Mouse (Mus musculus) forebrain, embryonic 11.5 days (tissue): Measurements from ENCODE around the gene Xpa. TPM values are rescaled to one million over a fixed set of nuclear protein-coding genes. Genes with fewer than 3 reads are reported as not detected.
A peak's percentile ranks its signal among the peaks of the same experiment; 100 is the strongest.

Source experiments
- ATAC-seq: fragments of 200-750 bp; cut with Nextera tagmentation; replicated peaks from 2 replicates; pipeline ENCODE4 v1.8.0; 2017; ENCODE audit warnings: moderate TSS enrichment; ENCODE audit not compliant: low FRiP score
- DNase-seq: peaks from one replicate; pipeline ENCODE4 v3.0.0-alpha.2; 2017; ENCODE audit warnings: low spot score
- H3K27ac ChIP-seq: fragments of 300-500 bp; sonication (generic); 2 replicates; pipeline ENCODE4 v1.5.1; 2014; ENCODE audit warnings: low read depth, low read length
- H3K27me3 ChIP-seq: fragments of 300-500 bp; sonication (generic); 2 replicates; pipeline ENCODE4 v1.6.1; 2014; ENCODE audit warnings: mild to moderate bottlenecking, low read length, mixed read lengths; ENCODE audit not compliant: control insufficient read depth, insufficient read depth
- H3K36me3 ChIP-seq: fragments of 300-500 bp; sonication (generic); 2 replicates; pipeline ENCODE4 v1.6.1; 2014; ENCODE audit warnings: mild to moderate bottlenecking, low read length, moderate library complexity, mixed read lengths; ENCODE audit not compliant: control insufficient read depth, insufficient read depth
- H3K4me1 ChIP-seq: fragments of 300-500 bp; sonication (generic); replicated peaks from 2 replicates; pipeline ENCODE4 v1.6.1; 2014; ENCODE audit warnings: low read length, mixed read lengths; ENCODE audit not compliant: control insufficient read depth, insufficient read depth
- H3K4me2 ChIP-seq: fragments of 300-500 bp; sonication (generic); 2 replicates; pipeline ENCODE4 v1.6.1; 2014; ENCODE audit warnings: low read depth, mild to moderate bottlenecking, low read length, moderate library complexity, mixed read lengths; ENCODE audit not compliant: severe bottlenecking
- H3K4me3 ChIP-seq: fragments of 300-500 bp; sonication (generic); 2 replicates; pipeline ENCODE4 v1.5.1; 2014; ENCODE audit warnings: low read depth, low read length
- H3K9ac ChIP-seq: fragments of 300-500 bp; sonication (generic); 2 replicates; pipeline ENCODE4 v1.6.1; 2014; ENCODE audit warnings: low read length
- H3K9me3 ChIP-seq: fragments of 300-500 bp; sonication (generic); 2 replicates; pipeline ENCODE4 v1.6.1; 2016; ENCODE audit warnings: low read length, mixed read lengths; ENCODE audit not compliant: control insufficient read depth
- WGBS: fragments of 180-500 bp; shearing (Covaris S2); extraction: QIAGEN DNeasy Blood & Tissue Kit; methylation state at CpG from one replicate; pipeline ENCODE4 v1.1.7; 2014; 5-methylcytosine and 5-hydroxymethylcytosine counted together
- polyA plus RNA-seq: library from polyadenylated mRNA; unstranded; fragments of >200 nt; fragmentation: Nextera tagmentation; extraction: Ambion mirVana; gene quantifications from 2 replicates; pipeline ENCODE4 v1.2.1, GENCODE M21; 2014

Gene Xpa
- polyA plus RNA-seq, 1 experiment from 2014 or later: 27.7 TPM

DNA sequence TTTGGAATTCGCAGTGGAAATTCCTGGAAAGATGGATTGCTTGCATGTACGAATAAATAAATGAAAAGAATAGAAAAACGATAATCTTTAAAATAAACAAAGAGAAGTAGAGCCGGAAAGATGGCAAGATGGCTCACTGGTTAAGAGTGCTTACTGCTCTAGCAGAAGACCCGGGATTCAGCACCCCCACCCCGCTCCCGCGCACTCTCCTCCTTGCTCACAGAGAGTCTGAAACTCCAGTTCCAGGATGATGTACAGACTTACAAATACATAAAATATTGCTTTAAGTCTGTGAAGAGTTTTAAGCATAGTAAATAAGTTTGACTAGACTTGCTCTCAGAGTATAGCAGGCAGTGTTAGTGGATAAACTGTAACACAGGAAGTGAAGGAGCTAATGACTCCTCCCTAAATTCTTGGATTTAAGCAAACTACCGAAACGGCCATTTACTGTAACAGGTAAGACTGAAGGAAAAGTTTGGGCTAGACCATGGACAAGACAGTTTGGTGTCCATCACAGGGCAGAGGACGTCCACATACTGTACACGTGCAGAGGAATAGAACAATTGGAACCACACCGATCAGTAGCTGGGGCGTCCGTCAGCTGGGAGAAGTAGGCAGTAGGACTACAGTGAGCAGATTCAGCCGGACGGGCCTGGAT is 58.4 kb downstream of the Xpa start:
- Histone ChIP-seq H3K4me3 (peak overlapping the region; percentile 92), H3K9me3 (no peaks in the 10 kb centered on the region), H3K9ac (peak overlapping the region; percentile 96), H3K4me1 (peaks cover 5% of the 10 kb centered on the region), H3K4me2 (peak overlapping the region; percentile 81), H3K36me3 (no peaks in the 10 kb centered on the region; the same call in 1 of the 2 replicates), H3K27ac (peak overlapping the region; percentile 98), H3K27me3 (no peaks in the 10 kb centered on the region)
- WGBS: 7% methylated on average over 17 of the region's 17 CpGs
- DNase-seq: no peak
- ATAC-seq: peak; percentile 83

DNA sequence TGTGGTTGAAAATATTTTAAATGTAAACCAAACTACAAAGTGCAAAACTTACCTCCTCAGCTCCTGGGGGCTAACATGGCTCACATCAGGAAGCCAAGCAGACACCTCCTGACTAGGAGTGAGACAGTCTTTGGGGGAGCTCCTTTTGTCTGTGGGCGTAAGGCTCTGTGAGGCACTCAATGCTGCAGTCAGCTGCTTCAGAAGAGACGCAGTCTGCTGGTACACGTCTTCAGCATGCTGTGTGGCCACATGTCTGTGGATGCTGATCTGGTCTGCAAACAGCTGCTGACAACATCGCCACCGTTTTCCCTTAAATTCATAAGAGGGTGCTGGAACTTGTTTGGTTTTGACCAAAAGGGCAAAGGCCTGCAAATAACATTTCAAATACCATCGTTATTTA is 64.3 kb downstream of the Xpa start:
- Histone ChIP-seq H3K4me3 (no peak overlapping the region), H3K9me3 (no peaks in the 10 kb centered on the region)
- ATAC-seq: no peak

DNA sequence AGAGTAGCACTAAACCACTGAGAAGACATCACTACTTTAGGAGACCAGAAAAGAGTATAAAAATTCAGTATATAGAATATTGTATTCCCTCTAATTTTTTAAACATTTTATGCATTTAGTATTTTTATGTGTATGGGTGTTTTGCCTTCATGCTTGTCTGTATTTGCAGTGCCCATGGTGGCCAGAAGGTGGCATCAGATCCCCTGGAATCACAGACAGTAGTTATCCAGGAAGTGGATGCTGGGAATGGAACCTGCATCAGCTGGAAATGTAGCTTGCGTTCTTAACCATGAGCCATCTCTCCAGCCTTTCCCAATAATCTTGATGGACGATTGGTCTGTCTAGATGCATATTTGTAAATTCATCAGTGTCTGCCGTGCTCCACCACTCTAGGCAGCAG is 65.9 kb downstream of the Xpa start:
- Histone ChIP-seq H3K9me3 (no peaks in the 10 kb centered on the region), H3K9ac (no peak overlapping the region), H3K4me2 (no peak overlapping the region), H3K4me3 (no peak overlapping the region), H3K27me3 (no peaks in the 10 kb centered on the region), H3K27ac (no peak overlapping the region), H3K36me3 (peaks cover 11% of the 10 kb centered on the region), H3K4me1 (no peaks in the 10 kb centered on the region)
- peak; percentile 75 for DNase-seq
- no peak for ATAC-seq
- 77% methylated on average over 3 of the region's 3 CpGs for WGBS

More for the DNA sequence above, 64.3 kb downstream of the Xpa start:
- no peak overlapping the region for H3K4me2 ChIP-seq
- H3K36me3 ChIP-seq: peaks cover 11% of the 10 kb centered on the region
- WGBS: 91% methylated on average over 6 of the region's 6 CpGs
- H3K9ac ChIP-seq: no peak overlapping the region
- no peaks in the 10 kb centered on the region for H3K4me1 ChIP-seq
- H3K27ac ChIP-seq: no peak overlapping the region
- H3K27me3 ChIP-seq: no peaks in the 10 kb centered on the region
- no peak for DNase-seq

DNA sequence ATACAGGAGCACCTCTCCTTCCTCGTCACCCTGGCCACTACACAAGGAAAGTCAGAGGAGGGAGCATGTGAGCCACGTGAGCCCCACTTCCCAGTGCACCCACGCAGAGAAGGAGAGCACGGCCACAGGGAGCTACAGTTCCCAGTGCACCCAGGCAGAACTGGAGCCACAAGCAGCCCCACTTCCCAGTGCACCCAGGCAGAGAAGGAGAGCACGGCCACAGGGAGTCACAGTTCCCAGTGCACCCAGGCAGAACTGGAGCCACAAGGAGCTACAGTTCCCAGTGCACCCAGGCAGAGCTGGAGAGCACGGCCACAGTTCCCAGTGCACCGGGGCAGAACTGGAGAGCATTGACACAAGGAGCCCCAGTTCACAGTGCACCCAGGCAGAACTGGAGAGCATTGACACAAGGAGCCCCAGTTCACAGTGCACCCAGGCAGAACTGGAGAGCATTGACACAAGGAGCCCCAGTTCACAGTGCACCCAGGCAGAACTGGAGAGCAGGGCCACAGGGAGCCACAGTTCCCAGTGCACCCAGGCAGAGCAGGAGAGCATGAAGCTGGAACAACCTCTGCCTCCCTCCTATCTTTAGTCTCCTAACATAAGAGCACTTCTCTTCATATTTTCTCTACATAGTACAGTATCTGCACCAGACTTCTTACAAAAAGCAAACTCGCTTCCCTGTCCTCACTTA is 66.7 kb downstream of the Xpa start:
- no peak overlapping the region for H3K27ac ChIP-seq
- no peak overlapping the region for H3K4me2 ChIP-seq
- H3K27me3 ChIP-seq: no peaks in the 10 kb centered on the region
- H3K36me3 ChIP-seq: peaks cover 11% of the 10 kb centered on the region
- ATAC-seq (no peak), DNase-seq (no peak)
- H3K9ac ChIP-seq: no peak overlapping the region
- H3K9me3 ChIP-seq: no peaks in the 10 kb centered on the region
- no peak overlapping the region for H3K4me3 ChIP-seq
- WGBS: 92% methylated on average over 8 of the region's 8 CpGs
- no peaks in the 10 kb centered on the region for H3K4me1 ChIP-seq

DNA sequence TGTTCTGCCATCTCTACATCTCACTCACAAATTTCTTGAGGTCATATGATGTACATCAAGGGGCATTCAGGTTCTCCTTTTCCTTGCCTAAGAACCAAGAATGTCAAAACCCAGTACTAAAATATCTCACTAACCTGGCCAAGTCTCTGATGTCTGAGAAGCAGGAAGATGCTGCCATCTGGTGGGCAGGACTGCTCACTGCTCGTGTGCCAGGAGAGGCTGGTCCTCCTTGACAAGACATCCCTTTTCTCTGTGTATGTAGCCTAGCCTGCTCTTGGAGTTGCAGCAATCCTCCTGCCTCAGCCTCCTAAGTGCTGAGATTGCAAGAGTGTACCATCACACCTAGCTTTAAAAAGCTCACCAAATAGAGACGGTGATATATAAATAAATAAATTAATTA is 69.6 kb downstream of the Xpa start:
- Histone ChIP-seq H3K4me2 (no peak overlapping the region), H3K4me1 (no peaks in the 10 kb centered on the region), H3K36me3 (peaks cover 14% of the 10 kb centered on the region), H3K9me3 (no peaks in the 10 kb centered on the region), H3K27ac (no peak overlapping the region), H3K4me3 (no peak overlapping the region), H3K27me3 (no peaks in the 10 kb centered on the region), H3K9ac (no peak overlapping the region)
- ATAC-seq: no peak
- DNase-seq: peak; percentile 73
- WGBS: 45% methylated on average over 2 of the region's 2 CpGs

DNA sequence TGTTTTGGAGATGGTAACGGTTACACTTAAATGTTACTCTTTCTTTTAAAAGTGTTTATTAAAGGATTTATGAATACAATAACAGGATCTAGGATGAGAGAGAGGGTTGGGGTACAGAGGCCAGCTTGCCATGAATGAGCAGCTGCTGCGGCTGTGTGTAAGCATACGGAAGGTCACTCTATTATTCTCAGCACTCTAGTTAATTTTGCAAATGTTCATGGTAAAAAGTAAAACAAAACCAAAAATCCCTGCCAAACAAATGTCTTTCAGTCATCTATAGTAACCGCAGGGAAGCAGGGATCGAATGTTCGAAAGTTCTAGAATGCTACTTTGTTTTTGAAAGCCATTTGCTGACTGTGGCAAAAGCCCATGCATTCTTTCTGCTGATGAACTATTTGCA is 72.8 kb downstream of the Xpa start:
- no peak overlapping the region for H3K9ac ChIP-seq
- H3K9me3 ChIP-seq: no peaks in the 10 kb centered on the region
- H3K27ac ChIP-seq: no peak overlapping the region
- DNase-seq (no peak), ATAC-seq (no peak)
- WGBS: 94% methylated on average over 6 of the region's 6 CpGs
- H3K27me3 ChIP-seq: no peaks in the 10 kb centered on the region
- H3K4me2 ChIP-seq: no peak overlapping the region
- no peak overlapping the region for H3K4me3 ChIP-seq
- H3K4me1 ChIP-seq: no peaks in the 10 kb centered on the region
- H3K36me3 ChIP-seq: peaks cover 12% of the 10 kb centered on the region

DNA sequence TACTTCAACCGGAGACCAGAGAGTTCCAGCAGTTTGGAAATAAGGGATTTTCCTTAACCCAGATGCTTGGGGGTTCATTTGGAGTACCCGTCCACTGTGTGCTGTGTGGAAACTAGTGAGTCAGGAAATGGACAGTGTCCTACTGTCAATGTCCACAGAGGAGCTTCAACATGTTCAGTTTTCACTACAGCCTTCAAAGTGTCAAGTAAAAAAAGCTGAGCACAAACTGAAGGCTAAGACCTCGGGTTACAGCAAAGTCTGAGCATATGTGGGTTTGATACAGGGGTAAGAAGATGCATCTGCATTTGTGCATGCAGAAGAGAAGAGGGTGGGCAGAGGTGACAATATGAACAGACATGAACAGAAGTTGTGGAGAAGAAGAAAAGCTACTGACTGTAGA is 75.3 kb downstream of the Xpa start:
- no peak overlapping the region for H3K4me3 ChIP-seq
- H3K4me2 ChIP-seq: no peak overlapping the region
- H3K9me3 ChIP-seq: no peaks in the 10 kb centered on the region
- H3K27ac ChIP-seq: no peak overlapping the region
- DNase-seq (no peak), ATAC-seq (no peak)
- no peak overlapping the region for H3K9ac ChIP-seq
- H3K36me3 ChIP-seq: peaks cover 19% of the 10 kb centered on the region; the same call in 1 of the 2 replicates
- H3K27me3 ChIP-seq: no peaks in the 10 kb centered on the region
- H3K4me1 ChIP-seq: no peaks in the 10 kb centered on the region
- 89% methylated on average over 3 of the region's 3 CpGs for WGBS

DNA sequence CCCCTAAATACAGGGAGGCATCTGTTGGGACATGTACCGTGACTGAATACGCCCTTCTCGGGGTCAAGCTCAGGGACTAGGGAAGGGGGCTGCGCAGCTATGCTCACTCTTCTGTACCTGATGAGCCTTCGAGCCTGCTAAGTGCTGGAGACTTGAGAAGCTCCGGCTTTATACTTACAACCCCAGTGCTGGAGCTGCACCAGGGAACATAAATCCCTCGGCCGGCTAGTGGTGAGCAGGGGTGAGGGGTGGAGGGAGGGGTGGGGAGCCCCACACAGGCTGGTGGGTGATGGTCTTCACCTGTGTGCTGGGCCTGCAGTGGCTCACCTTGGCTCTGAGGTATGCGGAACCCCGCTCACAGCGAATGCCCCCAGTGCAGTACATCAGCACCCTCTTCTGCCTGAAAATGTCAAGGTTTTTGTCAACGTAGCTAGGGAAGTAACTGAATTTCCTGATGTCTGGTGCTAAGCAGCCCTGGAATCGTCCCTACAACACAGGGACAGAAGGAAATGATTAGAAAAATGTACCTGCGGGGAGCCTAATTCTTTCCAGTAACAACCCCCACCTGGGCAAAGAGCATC is 76.5 kb downstream of the Xpa start:
- Histone ChIP-seq H3K9me3 (no peaks in the 10 kb centered on the region), H3K4me1 (no peaks in the 10 kb centered on the region), H3K9ac (no peak overlapping the region), H3K4me2 (no peak overlapping the region), H3K27ac (no peak overlapping the region), H3K27me3 (no peaks in the 10 kb centered on the region), H3K4me3 (no peak overlapping the region), H3K36me3 (peaks cover 20% of the 10 kb centered on the region; the same call in 1 of the 2 replicates)
- DNase-seq: no peak
- 91% methylated on average over 14 of the region's 14 CpGs for WGBS
- no peak for ATAC-seq
